Mouse (Mus musculus): ENCODE measurements at regions not wholly inside any gene's neighbourhood (a gene's known extent, or its start where the extent isn't known, plus 50 kb on each side); places are given as distances from the start of the nearest gene placed in this dataset.

GRCm38 (mm10) chr14:105482644-105483351, 224.4 kb downstream of the Ndfip2 start:
- Histone ChIP-seq H3K9me3 (ENCODE audit: control insufficient read depth, low read length) (no peaks in the 10 kb centered on the region; the same call in 1 of the 2 replicates), H3K27me3 (ENCODE audit: control insufficient read depth) (no peaks in the 10 kb centered on the region), H3K36me3 (ENCODE audit: control insufficient read depth) (no peaks in the 10 kb centered on the region), H3K4me3 (replicated peaks) (peak overlapping the region; percentile 22), H3K4me1 (ENCODE audit: control insufficient read depth) (no peaks in the 10 kb centered on the region)
- TF ChIP-seq TAL1 (IDR thresholded peaks at IDR 0.05; ENCODE audit: low read length) (no peak), GATA1 (IDR thresholded peaks at IDR 0.05; ENCODE audit: low read length) (no peak)

GRCm38 (mm10) chr14:105480048-105480447, 221.7 kb downstream of the Ndfip2 start:
- Histone ChIP-seq H3K9me3 (ENCODE audit: control insufficient read depth, low read length) (no peaks in the 10 kb centered on the region), H3K27me3 (ENCODE audit: control insufficient read depth) (no peaks in the 10 kb centered on the region), H3K4me1 (ENCODE audit: control insufficient read depth) (no peaks in the 10 kb centered on the region), H3K36me3 (ENCODE audit: control insufficient read depth) (no peaks in the 10 kb centered on the region), H3K4me3 (replicated peaks) (no peak overlapping the region)
- TF ChIP-seq TAL1 (IDR thresholded peaks at IDR 0.05; ENCODE audit: low read length) (no peak), GATA1 (IDR thresholded peaks at IDR 0.05; ENCODE audit: low read length) (no peak)

- Histone ChIP-seq H3K36me3 (ENCODE audit: control insufficient read depth) (no peaks in the 10 kb centered on the region), H3K27me3 (ENCODE audit: control insufficient read depth) (no peaks in the 10 kb centered on the region), H3K4me1 (ENCODE audit: control insufficient read depth) (no peaks in the 10 kb centered on the region), H3K9me3 (ENCODE audit: control insufficient read depth, low read length) (no peaks in the 10 kb centered on the region), H3K4me3 (replicated peaks) (no peak overlapping the region)
- TF ChIP-seq TAL1 (IDR thresholded peaks at IDR 0.05; ENCODE audit: low read length) (no peak), GATA1 (IDR thresholded peaks at IDR 0.05; ENCODE audit: low read length) (no peak)
Measured at GRCm38 (mm10) chr14:105474991-105475553, 216.7 kb downstream of the Ndfip2 start.

- Histone ChIP-seq H3K4me3 (replicated peaks) (no peak overlapping the region), H3K4me1 (ENCODE audit: control insufficient read depth) (no peaks in the 10 kb centered on the region), H3K27me3 (ENCODE audit: control insufficient read depth) (no peaks in the 10 kb centered on the region), H3K9me3 (ENCODE audit: control insufficient read depth, low read length) (peaks cover 10% of the 10 kb centered on the region), H3K36me3 (ENCODE audit: control insufficient read depth) (no peaks in the 10 kb centered on the region)
- no peak for TF ChIP-seq TAL1 (IDR thresholded peaks at IDR 0.05; ENCODE audit: low read length)
- TF ChIP-seq GATA1 (IDR thresholded peaks at IDR 0.05; ENCODE audit: low read length): no peak
Measured at GRCm38 (mm10) chr14:105448919-105449458, 190.6 kb downstream of the Ndfip2 start.

- Histone ChIP-seq H3K27me3 (ENCODE audit: control insufficient read depth) (no peaks in the 10 kb centered on the region), H3K36me3 (ENCODE audit: control insufficient read depth) (no peaks in the 10 kb centered on the region), H3K4me3 (replicated peaks) (no peak overlapping the region), H3K9me3 (ENCODE audit: control insufficient read depth, low read length) (peaks cover 7% of the 10 kb centered on the region), H3K4me1 (ENCODE audit: control insufficient read depth) (no peaks in the 10 kb centered on the region)
- no peak for TF ChIP-seq TAL1 (IDR thresholded peaks at IDR 0.05; ENCODE audit: low read length)
- no peak for TF ChIP-seq GATA1 (IDR thresholded peaks at IDR 0.05; ENCODE audit: low read length)
Measured at GRCm38 (mm10) chr14:105447088-105447487, 188.7 kb downstream of the Ndfip2 start.

- Histone ChIP-seq H3K36me3 (ENCODE audit: control insufficient read depth) (no peaks in the 10 kb centered on the region), H3K9me3 (ENCODE audit: control insufficient read depth, low read length) (peaks cover 9% of the 10 kb centered on the region; the same call in 1 of the 2 replicates)
Measured at GRCm38 (mm10) chr14:105435343-105435742, 177.0 kb downstream of the Ndfip2 start.

GRCm38 (mm10) chr14:105433456-105433855, 175.1 kb downstream of the Ndfip2 start:
- Histone ChIP-seq H3K36me3 (ENCODE audit: control insufficient read depth) (no peaks in the 10 kb centered on the region), H3K4me1 (ENCODE audit: control insufficient read depth) (no peaks in the 10 kb centered on the region), H3K4me3 (replicated peaks) (no peak overlapping the region), H3K27me3 (ENCODE audit: control insufficient read depth) (no peaks in the 10 kb centered on the region), H3K9me3 (ENCODE audit: control insufficient read depth, low read length) (peaks cover 5% of the 10 kb centered on the region; the same call in 1 of the 2 replicates)
- TF ChIP-seq GATA1 (IDR thresholded peaks at IDR 0.05; ENCODE audit: low read length): no peak
- TF ChIP-seq TAL1 (IDR thresholded peaks at IDR 0.05; ENCODE audit: low read length): no peak

More at GRCm38 (mm10) chr14:105435343-105435742, 177.0 kb downstream of the Ndfip2 start:
- Histone ChIP-seq H3K4me3 (replicated peaks) (no peak overlapping the region), H3K4me1 (ENCODE audit: control insufficient read depth) (no peaks in the 10 kb centered on the region), H3K27me3 (ENCODE audit: control insufficient read depth) (no peaks in the 10 kb centered on the region)
- TF ChIP-seq TAL1 (IDR thresholded peaks at IDR 0.05; ENCODE audit: low read length) (no peak), GATA1 (IDR thresholded peaks at IDR 0.05; ENCODE audit: low read length) (no peak)

GRCm38 (mm10) chr14:105432670-105433069, 174.3 kb downstream of the Ndfip2 start:
- TF ChIP-seq GATA1 (IDR thresholded peaks at IDR 0.05; ENCODE audit: low read length) (no peak), TAL1 (IDR thresholded peaks at IDR 0.05; ENCODE audit: low read length) (no peak)

GRCm38 (mm10) chr14:105431584-105431983, 173.2 kb downstream of the Ndfip2 start:
- Histone ChIP-seq H3K27me3 (ENCODE audit: control insufficient read depth) (no peaks in the 10 kb centered on the region), H3K4me1 (ENCODE audit: control insufficient read depth) (no peaks in the 10 kb centered on the region)
- TF ChIP-seq TAL1 (IDR thresholded peaks at IDR 0.05; ENCODE audit: low read length): no peak
- no peak for TF ChIP-seq GATA1 (IDR thresholded peaks at IDR 0.05; ENCODE audit: low read length)

More at GRCm38 (mm10) chr14:105432670-105433069, 174.3 kb downstream of the Ndfip2 start:
- Histone ChIP-seq H3K27me3 (ENCODE audit: control insufficient read depth) (no peaks in the 10 kb centered on the region), H3K4me3 (replicated peaks) (no peak overlapping the region), H3K36me3 (ENCODE audit: control insufficient read depth) (no peaks in the 10 kb centered on the region), H3K4me1 (ENCODE audit: control insufficient read depth) (no peaks in the 10 kb centered on the region), H3K9me3 (ENCODE audit: control insufficient read depth, low read length) (peaks cover 5% of the 10 kb centered on the region; the same call in 1 of the 2 replicates)

More at GRCm38 (mm10) chr14:105431584-105431983, 173.2 kb downstream of the Ndfip2 start:
- H3K36me3 ChIP-seq (ENCODE audit: control insufficient read depth): no peaks in the 10 kb centered on the region
- no peaks in the 10 kb centered on the region; the same call in 1 of the 2 replicates for H3K9me3 ChIP-seq (ENCODE audit: control insufficient read depth, low read length)
- H3K4me3 ChIP-seq (replicated peaks): no peak overlapping the region
